12 mouse cellular contexts compared by ENCODE assay signal in genomic region chr15:86169817-86170110, GRCm38 (mm10). TPM values are rescaled to one million over a fixed set of nuclear protein-coding genes. Genes with fewer than 3 reads are reported as not detected.
DNase-seq lines count a peak whose midpoint lies in the region; ATAC-seq and TF ChIP-seq lines count a peak whose summit lies in the region.
"Had no signal": no experiment of that assay in that cellular context is flagged by ENCODE, and none has a peak within 500 bp of the region (broad histone marks: within the 10 kb centered on the region; RNA-seq: fewer than 3 reads in every experiment).

No protein-coding gene starts in this region.

- ATAC-seq in heart, embryonic 11.5 days (replicated peaks; ENCODE audit: insufficient number of reproducible peaks, low FRiP score, low TSS enrichment) = no peak
- peak; percentile 4; the same call in 1 of the 2 replicates for ATAC-seq in stomach, embryonic 16.5 days (ENCODE audit: insufficient read depth, low FRiP score)
- ATAC-seq in megakaryocyte-erythroid progenitor cell, adult 5-6 weeks (replicated peaks; ENCODE audit: low FRiP score, low TSS enrichment, poor library complexity, severe bottlenecking) = no peak
- ATAC-seq: forebrain, embryonic 15.5 days had no signal

- H3K9ac ChIP-seq in heart, embryonic 11.5 days (ENCODE audit: low read depth, low read length) = no peak overlapping the region
- 0 out of 2 replicates have a peak overlapping the region, but pooled peaks have one; percentile 46 for H3K9ac ChIP-seq in stomach, embryonic 16.5 days (ENCODE audit: low read length)
- H3K9ac ChIP-seq: forebrain, embryonic 15.5 days; hindbrain, embryonic 12.5 days had no signal

- no peak for TF ChIP-seq POLR2A in testis, adult 2 months (IDR thresholded peaks at IDR 0.05; ENCODE audit: control insufficient read depth, low read depth, low read length)

- H3K9me3 ChIP-seq in heart, embryonic 11.5 days (replicated peaks; ENCODE audit: control insufficient read depth, low read length) = no peaks in the 10 kb centered on the region
- no peaks in the 10 kb centered on the region for H3K9me3 ChIP-seq in stomach, embryonic 16.5 days (replicated peaks; ENCODE audit: control insufficient read depth, low read length)
- H3K9me3 ChIP-seq: forebrain, embryonic 15.5 days; hindbrain, embryonic 12.5 days had no signal

- 72% methylated on average over 4 of the region's 4 CpGs for WGBS in heart, embryonic 11.5 days (ENCODE audit: insufficient replicate concordance)
- 56% methylated on average over 4 of the region's 4 CpGs for WGBS in stomach, embryonic 16.5 days

- H3K27ac ChIP-seq in heart, embryonic 11.5 days (ENCODE audit: low read depth, low read length) = no peak overlapping the region
- 0 out of 2 replicates have a peak overlapping the region, but pooled peaks have one; percentile 8 for H3K27ac ChIP-seq in testis, adult 2 months (ENCODE audit: control insufficient read depth, insufficient read depth, low read depth, low read length)
- H3K27ac ChIP-seq in stomach, embryonic 16.5 days (ENCODE audit: low read length) = peak overlapping the region; percentile 51; the same call in 1 of the 2 replicates
- H3K27ac ChIP-seq: forebrain, embryonic 15.5 days; hindbrain, embryonic 12.5 days had no signal

- DNase-seq in heart, adult 11 months = peak; percentile 96
- DNase-seq in testis, postnatal 14 days (ENCODE audit: low spot score) = no peak
- peak; percentile 40 to 72 for DNase-seq in kidney, postnatal 25 days
- DNase-seq in cerebellum, adult 9-10 months = no peak
- DNase-seq: cerebellum, postnatal 36 days; midbrain, embryonic 14.5 days had no signal

- no peak overlapping the region for H3K4me2 ChIP-seq in heart, embryonic 11.5 days
- no peak overlapping the region for H3K4me2 ChIP-seq in stomach, embryonic 16.5 days (ENCODE audit: low read depth, low read length)
- H3K4me2 ChIP-seq: forebrain, embryonic 15.5 days; hindbrain, embryonic 12.5 days had no signal

- peaks cover 56% of the 10 kb centered on the region for H3K4me1 ChIP-seq in heart, embryonic 11.5 days (ENCODE audit: control insufficient read depth, insufficient read depth, low read length)
- H3K4me1 ChIP-seq in testis, adult 2 months (ENCODE audit: control insufficient read depth, insufficient read depth, low read length) = peaks cover 15% of the 10 kb centered on the region
- H3K4me1 ChIP-seq in stomach, embryonic 16.5 days (ENCODE audit: control insufficient read depth, insufficient read depth, low read length) = peaks cover 9% of the 10 kb centered on the region; the same call in 1 of the 2 replicates

- TF ChIP-seq CTCF in testis, adult 2 months (IDR thresholded peaks at IDR 0.05; ENCODE audit: control insufficient read depth, insufficient read depth, insufficient replicate concordance, low read depth, low read length) = no peak

- no peak overlapping the region for H3K4me3 ChIP-seq in heart, embryonic 11.5 days (ENCODE audit: low read depth, low read length)
- no peak overlapping the region for H3K4me3 ChIP-seq in testis, adult 2 months (ENCODE audit: control insufficient read depth, low read depth, low read length)
- H3K4me3 ChIP-seq in stomach, embryonic 16.5 days (replicated peaks; ENCODE audit: low read length) = no peak overlapping the region
- H3K4me3 ChIP-seq: forebrain, embryonic 15.5 days; hindbrain, embryonic 12.5 days had no signal

- H3K27me3 ChIP-seq in heart, embryonic 11.5 days (ENCODE audit: control insufficient read depth, insufficient read depth, low read length) = no peaks in the 10 kb centered on the region
- no peaks in the 10 kb centered on the region for H3K27me3 ChIP-seq in testis, adult 2 months (ENCODE audit: control insufficient read depth, insufficient read depth, low read length)
- H3K27me3 ChIP-seq in stomach, embryonic 16.5 days (ENCODE audit: control insufficient read depth, insufficient read depth, low read length) = no peaks in the 10 kb centered on the region
- H3K27me3 ChIP-seq: forebrain, embryonic 15.5 days; hindbrain, embryonic 12.5 days had no signal

- no peaks in the 10 kb centered on the region for H3K36me3 ChIP-seq in heart, embryonic 11.5 days (ENCODE audit: control insufficient read depth, insufficient read depth, low read length)
- peaks cover 1% of the 10 kb centered on the region; the same call in 1 of the 2 replicates for H3K36me3 ChIP-seq in testis, adult 2 months (ENCODE audit: control insufficient read depth, insufficient read depth, low read length)
- no peaks in the 10 kb centered on the region for H3K36me3 ChIP-seq in stomach, embryonic 16.5 days (ENCODE audit: control insufficient read depth, insufficient read depth, low read length)
- H3K36me3 ChIP-seq: forebrain, embryonic 15.5 days; hindbrain, embryonic 12.5 days had no signal

RNA-seq across cellular contexts. Expression of gene Cerk, which starts 16.2 kb away (rescaled TPM):
- polyA plus RNA-seq in heart, embryonic 11.5 days (2014; fragmentation: Nextera tagmentation; extraction: Ambion mirVana) = 10.1 and 10.6 TPM in 2 replicates
- polyA plus RNA-seq in testis, adult 2 months (2012; rRNA removed) = 61.5 and 61.7 TPM in 2 replicates
- polyA plus RNA-seq in stomach, embryonic 16.5 days (2015; fragmentation: Nextera tagmentation; extraction: Ambion mirVana) = 11.4 TPM in 2 replicates
- 5.6 and 7.1 TPM in 2 replicates for total RNA-seq in megakaryocyte-erythroid progenitor cell, adult 5-6 weeks (2014; fragmentation: Nextera tagmentation)
- total RNA-seq in megakaryocyte-erythroid progenitor cell, adult 5-6 weeks (2017) = 3.5 and 6.1 TPM in 2 replicates

RNA-seq across cellular contexts. Expression of gene Tbc1d22a, which starts 44.5 kb away (rescaled TPM):
- polyA plus RNA-seq in heart, embryonic 11.5 days (2014; fragmentation: Nextera tagmentation; extraction: Ambion mirVana) = 6.0 and 7.3 TPM in 2 replicates
- 19.5 and 23.0 TPM in 2 replicates for polyA plus RNA-seq in testis, adult 2 months (2012; rRNA removed)
- polyA plus RNA-seq in stomach, embryonic 16.5 days (2015; fragmentation: Nextera tagmentation; extraction: Ambion mirVana) = 11.4 and 12.0 TPM in 2 replicates
- 13.0 and 13.7 TPM in 2 replicates for total RNA-seq in megakaryocyte-erythroid progenitor cell, adult 5-6 weeks (2014; fragmentation: Nextera tagmentation)
- 12.5 and 13.5 TPM in 2 replicates for total RNA-seq in megakaryocyte-erythroid progenitor cell, adult 5-6 weeks (2017)

Comparison
In these comparisons a context has a peak if more than half of its experiments do, and no peak if none do; other contexts are left out.
1. DNase-seq: peak in heart, adult 11 months (single experiment) and kidney, postnatal 25 days (2 of 2); none in testis, postnatal 14 days (single experiment) and cerebellum, adult 9-10 months (single experiment).